Comparison of ENCODE assay signal across 11 mouse cellular contexts in the genomic region with DNA sequence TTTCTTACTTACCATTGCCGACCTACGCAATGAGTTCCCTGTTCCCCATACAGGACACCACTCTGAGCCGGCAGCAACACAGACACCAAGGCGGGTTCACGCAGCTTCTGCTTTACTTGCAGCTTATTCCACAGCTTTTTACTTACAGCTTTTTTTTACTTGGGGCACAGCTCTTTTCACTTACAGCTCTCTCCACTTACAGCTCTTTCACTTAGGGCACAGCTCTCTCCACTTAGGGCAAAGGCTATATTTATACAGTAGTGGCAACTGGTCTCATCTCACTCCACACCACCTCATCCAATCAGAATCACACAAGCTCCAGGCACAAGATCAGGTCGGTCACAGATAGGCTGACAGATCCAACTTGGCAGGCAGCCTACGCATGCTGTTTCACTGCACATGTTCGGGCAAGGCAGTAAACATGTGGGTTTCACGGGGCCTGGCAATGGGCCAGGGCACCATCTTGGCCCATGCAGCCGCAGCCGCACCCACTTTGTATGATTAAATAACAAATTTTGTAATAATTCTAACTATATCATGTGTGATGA.
DNase-seq lines count a peak whose midpoint lies in the region; TF ChIP-seq lines count a peak whose summit lies in the region.
"Had no signal": no experiment of that assay in that cellular context is flagged by ENCODE, and none has a peak within 500 bp of the region (broad histone marks: within the 10 kb centered on the region; RNA-seq: fewer than 3 reads in every experiment).

No protein-coding gene starts in this region.

- peak; percentile 3 for DNase-seq in adrenal gland, postnatal 25 days
- DNase-seq in adrenal gland, adult 8-10 months: no peak
- peak; percentile 11 for DNase-seq in left cerebral cortex, adult 11 months (ENCODE audit: low spot score)
- DNase-seq in left cerebral cortex, adult 2 months (ENCODE audit: extremely low spot score in 1 of 2, low spot score in 2 of 2): no peak
- DNase-seq in MN1 (ENCODE audit: low spot score): peak; percentile 92
- DNase-seq in left cerebral cortex, postnatal 4 days: peak; percentile 82
- no peak for DNase-seq in Muller cell, postnatal 12 days (ENCODE audit: inconsistent ontology term)
- DNase-seq in yolk sac, embryonic 10.5 days (ENCODE audit: low spot score): no peak
- DNase-seq: adrenal gland, postnatal 10 days had no signal

- H3K4me3 ChIP-seq in left cerebral cortex, adult 2 months: no peak overlapping the region
- H3K4me3 ChIP-seq: erythroblast, embryonic 14.5 days; megakaryocyte, embryonic 14.5 days had no signal

- TF ChIP-seq CTCF in left cerebral cortex, adult 2 months (IDR thresholded peaks at IDR 0.05): no peak

- intact Hi-C loops in left cerebral cortex, adult 2 months (cut with DNase I): no loop called here
- intact Hi-C loops in left cerebral cortex, postnatal 4 days (cut with DNase I): no loop called here

- H3K27ac ChIP-seq in left cerebral cortex, adult 2 months: no peak overlapping the region

Comparison
In these comparisons a context has a peak if more than half of its experiments do, and no peak if none do; other contexts are left out.
1. DNase-seq: peak in adrenal gland, postnatal 25 days (single experiment), left cerebral cortex, adult 11 months (single experiment), MN1 (single experiment) and left cerebral cortex, postnatal 4 days (single experiment); none in adrenal gland, adult 8-10 months (single experiment), left cerebral cortex, adult 2 months (0 of 2), Muller cell, postnatal 12 days (single experiment) and yolk sac, embryonic 10.5 days (single experiment).